Mouse (Mus musculus) embryonic facial prominence, embryonic 15.5 days (tissue): ENCODE data around the gene Magi1. TPM values are rescaled to one million over a fixed set of nuclear protein-coding genes. Genes with fewer than 3 reads are reported as not detected.
"Not testable (repeated sequence)": the region's sequence is repeated elsewhere in the genome, so short reads cannot be mapped to it uniquely, and the experiment has no call there.

Experiments used
- ATAC-seq: fragments of 200-750 bp; cut with Nextera tagmentation; 2 replicates; pipeline ENCODE4 v1.8.0; 2017; ENCODE audit warnings: low read depth, moderate TSS enrichment; ENCODE audit not compliant: insufficient number of reproducible peaks, low FRiP score, low TSS enrichment
- H3K27ac ChIP-seq: fragments of 300-500 bp; sonication (generic); replicated peaks from 2 replicates; pipeline ENCODE4 v1.5.1; 2015; ENCODE audit warnings: mild to moderate bottlenecking, inconsistent platforms
- H3K27me3 ChIP-seq: fragments of 300-500 bp; sonication (generic); 2 replicates; pipeline ENCODE4 v1.6.1; 2015; ENCODE audit warnings: inconsistent platforms
- H3K36me3 ChIP-seq: fragments of 300-500 bp; sonication (generic); 2 replicates; pipeline ENCODE4 v1.6.1; 2015; ENCODE audit warnings: mild to moderate bottlenecking, inconsistent platforms
- H3K4me1 ChIP-seq: fragments of 300-500 bp; sonication (generic); 2 replicates; pipeline ENCODE4 v1.6.1; 2015; ENCODE audit warnings: inconsistent platforms
- H3K4me2 ChIP-seq: fragments of 300-500 bp; sonication (generic); replicated peaks from 2 replicates; pipeline ENCODE4 v1.6.1; 2015; ENCODE audit warnings: mild to moderate bottlenecking, inconsistent platforms
- H3K4me3 ChIP-seq: fragments of 300-500 bp; sonication (generic); replicated peaks from 2 replicates; pipeline ENCODE4 v1.5.1; 2015; ENCODE audit warnings: mild to moderate bottlenecking, inconsistent platforms
- H3K9ac ChIP-seq: fragments of 300-500 bp; sonication (generic); 2 replicates; pipeline ENCODE4 v1.6.1; 2015; ENCODE audit warnings: inconsistent platforms
- H3K9me3 ChIP-seq: fragments of 300-500 bp; sonication (generic); replicated peaks from 2 replicates; pipeline ENCODE4 v1.6.1; 2016; ENCODE audit warnings: inconsistent platforms
- WGBS: fragments of 180-500 bp; shearing (Covaris S2); methylation state at CpG from one replicate; pipeline ENCODE4 v1.1.7; 2015; 5-methylcytosine and 5-hydroxymethylcytosine counted together
- polyA plus RNA-seq: library from polyadenylated mRNA; unstranded; fragments of >200 nt; fragmentation: Nextera tagmentation; extraction: Ambion mirVana; gene quantifications from 2 replicates; pipeline ENCODE4 v1.2.1, GENCODE M21; 2015

Gene Magi1
- polyA plus RNA-seq, 1 experiment from 2014 or later, result 8.3 TPM

GRCm38 (mm10) chr6:93659534-93659933 lies 624.2 kb downstream of the Magi1 start:
- no peak overlapping the region for H3K4me2 ChIP-seq
- 61% methylated on average over 8 of the region's 8 CpGs for WGBS
- no peaks in the 10 kb centered on the region for H3K4me1 ChIP-seq
- H3K27ac ChIP-seq, result no peak overlapping the region
- no peak overlapping the region for H3K4me3 ChIP-seq
- no peaks in the 10 kb centered on the region for H3K36me3 ChIP-seq
- no peak overlapping the region for H3K9ac ChIP-seq
- ATAC-seq, result no peak
- no peaks in the 10 kb centered on the region for H3K9me3 ChIP-seq
- no peaks in the 10 kb centered on the region for H3K27me3 ChIP-seq

- H3K4me1 ChIP-seq, result no peaks in the 10 kb centered on the region
- H3K9me3 ChIP-seq, result no peaks in the 10 kb centered on the region
- H3K4me2 ChIP-seq, result no peak overlapping the region
- WGBS, result 34% methylated on average over 13 of the region's 13 CpGs
- no peak overlapping the region for H3K4me3 ChIP-seq
- ATAC-seq, result no peak
- H3K36me3 ChIP-seq, result no peaks in the 10 kb centered on the region
- no peaks in the 10 kb centered on the region for H3K27me3 ChIP-seq
- H3K9ac ChIP-seq, result no peak overlapping the region
- H3K27ac ChIP-seq, result no peak overlapping the region
These were observed 626.3 kb downstream of the Magi1 start for GRCm38 (mm10) chr6:93657187-93657974.

- Histone ChIP-seq H3K4me1 (peaks cover 6% of the 10 kb centered on the region; the same call in 1 of the 2 replicates), H3K27me3 (no peaks in the 10 kb centered on the region), H3K9me3 (no peaks in the 10 kb centered on the region), H3K27ac (no peak overlapping the region), H3K9ac (no peak overlapping the region), H3K36me3 (no peaks in the 10 kb centered on the region), H3K4me2 (no peak overlapping the region), H3K4me3 (no peak overlapping the region)
- WGBS, result 54% methylated on average over 8 of the region's 8 CpGs
- no peak for ATAC-seq
These were observed 635.0 kb downstream of the Magi1 start for GRCm38 (mm10) chr6:93648581-93649230.

GRCm38 (mm10) chr6:93629735-93630291 lies 653.9 kb downstream of the Magi1 start:
- ATAC-seq, H3K27ac ChIP-seq, H3K4me3 ChIP-seq, H3K9ac ChIP-seq, H3K9me3 ChIP-seq, H3K4me2 ChIP-seq, H3K4me1 ChIP-seq, H3K27me3 ChIP-seq, H3K36me3 ChIP-seq: not testable (repeated sequence)
- 72% methylated on average over 5 of the region's 5 CpGs for WGBS

GRCm38 (mm10) chr6:93627200-93627599 lies 656.5 kb downstream of the Magi1 start:
- H3K4me3 ChIP-seq, result no peak overlapping the region
- H3K27ac ChIP-seq, result no peak overlapping the region
- no peak overlapping the region for H3K4me2 ChIP-seq
- no peaks in the 10 kb centered on the region for H3K36me3 ChIP-seq
- WGBS, result 87% methylated on average over 5 of the region's 5 CpGs
- H3K27me3 ChIP-seq, result no peaks in the 10 kb centered on the region
- no peak for ATAC-seq
- H3K4me1 ChIP-seq, result no peaks in the 10 kb centered on the region
- H3K9ac ChIP-seq, result no peak overlapping the region
- no peaks in the 10 kb centered on the region for H3K9me3 ChIP-seq

Other genes with a start within 250 kb of the Magi1 start
- 8.1 and 8.5 TPM in 2 replicates for gene Slc25a26, start 216.4 kb upstream of the Magi1 start, polyA plus RNA-seq